Mouse (Mus musculus) c-Kit-positive CD71-positive TER-119-negative erythroid progenitor cells, embryonic 14.5 days (primary cell): ENCODE data around the gene B4galt2.

Experiments
- DNase-seq: peaks from one replicate; pipeline ENCODE4 v3.0.0-alpha.2; 2013; ENCODE audit warnings: low read depth

The B4galt2 gene

DNA sequence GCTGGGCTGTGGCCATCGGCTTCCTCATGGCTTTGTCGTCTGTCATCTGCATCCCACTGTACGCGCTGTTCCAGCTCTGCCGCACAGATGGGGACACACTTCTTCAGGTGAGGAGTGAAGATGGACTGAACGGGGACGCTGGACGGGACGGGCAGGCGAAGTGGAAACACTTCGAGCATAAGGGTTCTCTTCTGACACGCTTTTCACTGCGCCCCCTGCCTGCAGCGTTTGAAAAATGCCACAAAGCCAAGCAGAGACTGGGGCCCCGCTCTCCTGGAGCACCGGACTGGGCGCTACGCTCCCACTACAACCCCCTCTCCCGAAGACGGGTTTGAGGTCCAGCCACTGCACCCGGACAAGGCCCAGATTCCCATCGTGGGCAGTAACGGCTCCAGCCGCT lies 15.5 kb downstream of the B4galt2 start:
- peak; percentile 50 for DNase-seq

- DNase-seq: no peak
Measured at GRCm38 (mm10) chr4:117867000-117867399, 16.3 kb downstream of the B4galt2 start.

- no peak for DNase-seq
Measured at GRCm38 (mm10) chr4:117866083-117866482, 17.2 kb downstream of the B4galt2 start.

DNA sequence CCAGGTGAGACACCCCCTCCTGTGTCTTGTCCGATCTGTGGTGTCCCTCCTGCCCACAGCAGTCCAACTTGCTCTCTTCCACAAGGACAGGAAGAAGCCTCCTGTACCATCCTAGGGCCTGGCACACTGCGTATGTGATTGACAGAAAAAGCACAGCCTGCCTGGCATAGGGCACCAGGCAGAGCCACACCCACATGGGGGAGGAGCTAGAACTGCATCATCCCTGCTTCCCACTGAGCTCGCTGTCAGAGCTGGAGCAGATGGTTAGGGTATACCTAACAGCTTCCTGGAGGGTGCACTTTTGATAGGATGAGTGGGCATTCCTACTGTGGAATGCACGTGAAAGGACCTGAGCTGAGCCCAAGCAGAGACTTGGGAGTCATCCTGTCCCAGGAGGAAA lies 20.5 kb downstream of the B4galt2 start:
- no peak for DNase-seq

- no peak for DNase-seq
Measured at GRCm38 (mm10) chr4:117860570-117860969, 22.7 kb downstream of the B4galt2 start.

GRCm38 (mm10) chr4:117858794-117859193 lies 24.5 kb downstream of the B4galt2 start:
- no peak for DNase-seq

GRCm38 (mm10) chr4:117855146-117855545 lies 28.1 kb downstream of the B4galt2 start:
- DNase-seq: no peak

- no peak for DNase-seq
Measured at GRCm38 (mm10) chr4:117852152-117852868, 31.0 kb downstream of the B4galt2 start.

- no peak for DNase-seq
Measured at GRCm38 (mm10) chr4:117850871-117851270, 32.4 kb downstream of the B4galt2 start.

- DNase-seq: no peak
Measured at GRCm38 (mm10) chr4:117850176-117850575, 33.1 kb downstream of the B4galt2 start.

DNA sequence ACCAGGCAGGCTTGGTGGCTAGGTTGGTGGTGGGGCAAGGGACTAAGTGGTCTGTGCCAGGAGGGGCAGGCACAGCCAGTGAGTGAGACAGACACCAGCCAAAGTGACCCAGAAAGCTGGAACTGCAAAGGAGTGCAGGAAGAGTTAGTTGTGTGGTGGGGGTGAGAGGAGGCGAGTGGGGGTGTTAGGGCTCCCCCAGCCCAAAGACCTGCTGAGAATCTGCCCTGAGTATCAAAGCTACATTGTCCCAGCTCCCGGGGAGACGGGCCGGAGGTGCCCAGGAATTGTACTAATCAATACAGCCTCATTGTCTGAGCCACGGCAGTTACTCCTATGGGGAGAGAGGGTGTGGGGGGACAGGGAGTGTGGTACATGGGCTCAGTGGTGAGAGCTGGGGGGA lies 33.8 kb downstream of the B4galt2 start:
- DNase-seq: no peak

GRCm38 (mm10) chr4:117849063-117849462 lies 34.2 kb downstream of the B4galt2 start:
- no peak for DNase-seq

DNA sequence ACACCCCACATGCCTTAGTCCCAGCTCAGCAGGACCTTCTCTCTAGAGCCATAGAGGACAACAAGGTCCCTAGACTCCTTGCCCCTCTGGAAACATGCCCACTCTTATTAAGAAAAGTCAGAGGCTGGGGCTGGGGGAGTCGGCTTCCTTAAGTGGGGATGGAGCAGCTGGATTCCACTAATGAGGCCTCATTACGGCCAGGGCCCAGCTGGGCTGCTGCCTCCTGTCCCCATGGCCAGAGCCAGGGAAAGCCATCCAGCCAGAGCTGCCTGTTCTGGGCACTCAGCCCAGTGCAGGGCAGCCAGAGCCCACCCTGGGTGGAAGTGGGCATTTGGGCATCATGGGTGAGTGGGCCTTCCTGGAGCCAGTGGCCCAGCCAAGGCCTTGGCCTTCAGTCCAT lies 36.3 kb downstream of the B4galt2 start:
- DNase-seq: no peak

- DNase-seq: no peak
Measured at GRCm38 (mm10) chr4:117846261-117846660, 37.0 kb downstream of the B4galt2 start.

DNA sequence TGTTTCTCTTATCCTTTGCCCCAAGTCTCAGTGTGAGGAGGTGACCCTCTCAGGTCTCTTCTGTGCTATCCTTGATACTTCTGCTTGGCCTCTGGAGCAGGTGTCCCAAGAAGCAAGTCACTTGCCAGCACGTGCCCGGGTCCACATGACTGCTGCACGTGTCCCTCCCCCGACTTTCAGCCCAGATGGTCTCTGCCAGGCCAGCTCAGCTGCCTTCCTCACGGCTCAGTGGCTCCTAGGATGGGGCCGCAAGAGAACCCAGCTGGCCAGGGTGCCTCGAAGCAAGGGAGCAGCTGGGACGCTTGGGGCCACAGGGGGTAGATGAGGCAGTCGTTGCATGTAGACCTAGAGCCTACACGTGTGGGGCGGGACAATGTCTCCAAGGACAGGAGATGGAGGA lies 38.0 kb downstream of the B4galt2 start:
- DNase-seq: no peak

- DNase-seq: no peak
Measured at GRCm38 (mm10) chr4:117844467-117844866, 38.8 kb downstream of the B4galt2 start.

DNA sequence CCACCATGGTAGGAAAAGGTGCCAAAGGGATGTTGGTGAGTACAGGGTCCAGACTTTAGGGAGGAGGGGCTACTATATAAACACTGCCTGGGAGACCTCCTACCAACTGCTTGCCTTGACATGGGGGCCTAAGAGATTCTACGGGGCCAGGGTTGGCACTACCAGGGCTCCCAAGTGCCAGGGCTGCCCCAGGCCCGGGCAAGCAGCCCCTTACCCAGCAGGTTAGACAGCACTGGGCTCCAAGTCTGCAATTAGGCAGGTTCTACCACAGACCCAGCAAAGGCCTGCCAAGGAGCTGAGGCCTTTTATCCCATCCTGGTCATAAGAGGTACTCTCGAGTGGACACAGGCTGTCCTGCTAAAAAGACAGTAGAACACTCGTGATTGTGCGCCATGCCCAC lies 40.2 kb downstream of the B4galt2 start:
- no peak for DNase-seq

GRCm38 (mm10) chr4:117841566-117841965 lies 41.7 kb downstream of the B4galt2 start:
- no peak for DNase-seq

DNA sequence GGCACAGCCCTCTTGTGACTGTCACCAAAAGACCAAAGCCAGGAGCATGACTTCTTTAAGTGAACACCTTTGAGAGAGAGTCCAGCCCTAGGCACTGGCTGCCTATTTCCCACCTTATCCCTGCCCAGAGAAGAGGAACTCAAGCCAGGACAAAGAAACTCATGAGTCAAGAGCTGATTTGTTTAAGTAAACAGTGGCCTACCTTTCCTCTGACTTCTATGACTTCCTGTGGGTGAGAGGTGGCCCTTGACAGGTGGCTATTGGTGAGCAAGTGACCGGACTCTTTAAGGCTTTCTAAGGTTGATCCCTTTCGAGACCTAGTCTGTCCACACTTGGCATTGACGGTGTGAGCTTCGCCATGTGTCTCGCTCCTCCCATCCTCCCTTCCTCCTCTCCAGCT lies 42.5 kb downstream of the B4galt2 start:
- no peak for DNase-seq

- no peak for DNase-seq
Measured at GRCm38 (mm10) chr4:117839366-117839765, 43.9 kb downstream of the B4galt2 start.

GRCm38 (mm10) chr4:117837271-117837670 lies 46.0 kb downstream of the B4galt2 start:
- no peak for DNase-seq

GRCm38 (mm10) chr4:117836204-117836767 lies 47.0 kb downstream of the B4galt2 start:
- peak; percentile 84 for DNase-seq

GRCm38 (mm10) chr4:117835531-117836111 lies 47.7 kb downstream of the B4galt2 start:
- peak; percentile 67 for DNase-seq
